Mouse (Mus musculus) liver, adult 2 months (tissue): ENCODE data around the gene Sigirr.

ENCODE experiments used
- CTCF ChIP-seq: fragments of 200-500 bp; IDR thresholded peaks from 2 replicates; pipeline ENCODE4 v1.5.1; 2011; ENCODE audit warnings: low read depth, low read length, control low read depth
- POLR2A ChIP-seq: fragments of 200-500 bp; IDR thresholded peaks from 2 replicates; pipeline ENCODE4 v1.6.1; 2011; ENCODE audit warnings: low read length, control low read depth; ENCODE audit not compliant: insufficient read depth; ENCODE audit errors: extremely low read depth

- TF ChIP-seq CTCF, result no peak
- TF ChIP-seq POLR2A, result no peak
Observed at GRCm38 (mm10) chr7:141121051-141121531, 20.7 kb upstream of the Sigirr start.
